Mouse (Mus musculus): ENCODE data around the gene Eif2b5. TPM values are rescaled to one million over a fixed set of nuclear protein-coding genes. Genes with fewer than 3 reads are reported as not detected.
"Not testable (repeated sequence)": the region's sequence is repeated elsewhere in the genome, so short reads cannot be mapped to it uniquely, and the experiment has no call there.

The Eif2b5 gene
- 30.4 and 33.9 TPM in 2 replicates for polyA plus RNA-seq (2012; rRNA removed)

GRCm38 (mm10) chr16:20498677-20499475 is at the start of gene Eif2b5:
TSS of gene Eif2b5 (plus strand) at chr16:20498817.
- Histone ChIP-seq H3K4me3 (ENCODE audit: insufficient read depth, low read depth, low read length) (peak within 1 kb of the TSS; percentile 56), H3K36me3 (ENCODE audit: control insufficient read depth, insufficient read depth, low read length) (no peaks in the 10 kb centered on the region; the same call in 1 of the 2 replicates), H3K4me1 (ENCODE audit: control insufficient read depth, insufficient read depth, low read length) (no peaks in the 10 kb centered on the region), H3K27ac (ENCODE audit: insufficient read depth, low read depth, low read length) (peak within 1 kb of the TSS; percentile 11; the same call in 1 of the 2 replicates), H3K27me3 (replicated peaks; ENCODE audit: control insufficient read depth, insufficient read depth, low read length) (no peaks in the 10 kb centered on the region)
- DNase-seq: peak; percentile 98
- WGBS: 1% methylated on average over 49 of the region's 49 CpGs
- TF ChIP-seq POLR2A (IDR thresholded peaks at IDR 0.05; ENCODE audit: low read depth, low read length) (peak; percentile 54), CTCF (conservative IDR thresholded peaks at IDR 0.05; ENCODE audit: insufficient read depth, insufficient read length, low read depth, low read length) (no peak)

GRCm38 (mm10) chr16:20451774-20452173 is 46.8 kb upstream of the Eif2b5 start:
- no peak for TF ChIP-seq CTCF (conservative IDR thresholded peaks at IDR 0.05; ENCODE audit: insufficient read depth, insufficient read length, low read depth, low read length)
- H3K27me3 ChIP-seq (replicated peaks; ENCODE audit: control insufficient read depth, insufficient read depth, low read length): no peaks in the 10 kb centered on the region
- DNase-seq: peak; percentile 33
- 49% methylated on average over 6 of the region's 6 CpGs for WGBS
- no peaks in the 10 kb centered on the region for H3K4me1 ChIP-seq (ENCODE audit: control insufficient read depth, insufficient read depth, low read length)
- H3K27ac ChIP-seq (ENCODE audit: insufficient read depth, low read depth, low read length): no peak overlapping the region
- no peaks in the 10 kb centered on the region for H3K36me3 ChIP-seq (ENCODE audit: control insufficient read depth, insufficient read depth, low read length)
- no peak overlapping the region for H3K4me3 ChIP-seq (ENCODE audit: insufficient read depth, low read depth, low read length)

GRCm38 (mm10) chr16:20454155-20454654 is 44.4 kb upstream of the Eif2b5 start:
- no peak for TF ChIP-seq CTCF (conservative IDR thresholded peaks at IDR 0.05; ENCODE audit: insufficient read depth, insufficient read length, low read depth, low read length)
- no peak for TF ChIP-seq POLR2A (IDR thresholded peaks at IDR 0.05; ENCODE audit: low read depth, low read length)
- WGBS: 89% methylated on average over 6 of the region's 6 CpGs
- DNase-seq: no peak

DNA sequence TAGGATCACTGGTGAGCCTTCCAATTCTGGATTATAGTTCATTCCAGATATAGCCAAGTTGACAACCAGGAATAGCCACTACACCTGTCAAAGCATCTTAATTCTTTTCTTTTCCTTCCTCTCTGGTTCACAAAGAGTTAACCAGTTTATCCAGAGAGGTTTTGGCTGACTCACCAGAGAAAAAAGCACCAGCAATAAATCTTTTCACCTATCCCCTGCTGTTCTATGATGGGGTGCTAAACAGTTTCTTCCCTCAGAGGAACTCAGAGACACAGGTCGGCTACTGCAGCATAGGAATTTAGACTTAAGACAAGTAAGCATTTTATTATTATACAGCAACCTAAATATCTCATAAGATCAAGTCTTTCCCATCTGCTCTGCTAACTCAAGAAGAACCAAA is 42.5 kb upstream of the Eif2b5 start:
- H3K27ac ChIP-seq (ENCODE audit: insufficient read depth, low read depth, low read length): no peak overlapping the region
- TF ChIP-seq POLR2A (IDR thresholded peaks at IDR 0.05; ENCODE audit: low read depth, low read length): no peak
- no peak for TF ChIP-seq CTCF (conservative IDR thresholded peaks at IDR 0.05; ENCODE audit: insufficient read depth, insufficient read length, low read depth, low read length)
- no peak for DNase-seq

More at GRCm38 (mm10) chr16:20454155-20454654, 44.4 kb upstream of the Eif2b5 start:
- H3K36me3 ChIP-seq (ENCODE audit: control insufficient read depth, insufficient read depth, low read length): no peaks in the 10 kb centered on the region
- H3K27ac ChIP-seq (ENCODE audit: insufficient read depth, low read depth, low read length): no peak overlapping the region
- H3K4me1 ChIP-seq (ENCODE audit: control insufficient read depth, insufficient read depth, low read length): no peaks in the 10 kb centered on the region
- H3K27me3 ChIP-seq (replicated peaks; ENCODE audit: control insufficient read depth, insufficient read depth, low read length): no peaks in the 10 kb centered on the region
- no peak overlapping the region for H3K4me3 ChIP-seq (ENCODE audit: insufficient read depth, low read depth, low read length)

DNA sequence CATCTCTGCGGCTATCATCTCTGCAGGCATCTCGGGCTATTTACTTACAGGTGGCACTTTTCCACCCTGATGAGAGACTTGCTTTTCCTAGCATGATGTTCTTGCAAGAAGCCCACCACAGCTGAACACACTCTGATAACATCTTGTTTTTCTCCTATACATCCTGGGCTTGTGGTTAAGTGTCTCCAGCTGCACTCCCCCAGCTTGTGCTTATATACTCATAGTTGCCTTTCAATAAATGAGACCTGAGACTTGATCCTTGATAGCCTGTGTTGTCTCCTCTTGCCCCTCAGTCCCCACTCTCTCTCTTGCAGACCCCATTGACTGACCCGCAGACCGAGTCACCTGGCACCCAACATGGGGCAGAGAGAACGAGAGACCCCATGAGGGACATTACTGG is 39.9 kb upstream of the Eif2b5 start:
- not testable (repeated sequence) for DNase-seq; H3K4me1 ChIP-seq (ENCODE audit: control insufficient read depth, insufficient read depth, low read length); H3K36me3 ChIP-seq (ENCODE audit: control insufficient read depth, insufficient read depth, low read length); H3K27ac ChIP-seq (ENCODE audit: insufficient read depth, low read depth, low read length); H3K27me3 ChIP-seq (replicated peaks; ENCODE audit: control insufficient read depth, insufficient read depth, low read length); H3K4me3 ChIP-seq (ENCODE audit: insufficient read depth, low read depth, low read length)
- 94% methylated on average over 5 of the region's 5 CpGs for WGBS

More for the DNA sequence above, 42.5 kb upstream of the Eif2b5 start:
- WGBS: 0% methylated on average over 1 of the region's 1 CpGs
- H3K36me3 ChIP-seq (ENCODE audit: control insufficient read depth, insufficient read depth, low read length): no peaks in the 10 kb centered on the region
- no peaks in the 10 kb centered on the region for H3K4me1 ChIP-seq (ENCODE audit: control insufficient read depth, insufficient read depth, low read length)
- no peak overlapping the region for H3K4me3 ChIP-seq (ENCODE audit: insufficient read depth, low read depth, low read length)
- no peaks in the 10 kb centered on the region for H3K27me3 ChIP-seq (replicated peaks; ENCODE audit: control insufficient read depth, insufficient read depth, low read length)

- H3K36me3 ChIP-seq (ENCODE audit: control insufficient read depth, insufficient read depth, low read length): no peaks in the 10 kb centered on the region
- no peak overlapping the region for H3K4me3 ChIP-seq (ENCODE audit: insufficient read depth, low read depth, low read length)
- no peak for DNase-seq
- no peak overlapping the region for H3K27ac ChIP-seq (ENCODE audit: insufficient read depth, low read depth, low read length)
- H3K4me1 ChIP-seq (ENCODE audit: control insufficient read depth, insufficient read depth, low read length): no peaks in the 10 kb centered on the region
- no peaks in the 10 kb centered on the region for H3K27me3 ChIP-seq (replicated peaks; ENCODE audit: control insufficient read depth, insufficient read depth, low read length)
- TF ChIP-seq CTCF (conservative IDR thresholded peaks at IDR 0.05; ENCODE audit: insufficient read depth, insufficient read length, low read depth, low read length) (no peak), POLR2A (IDR thresholded peaks at IDR 0.05; ENCODE audit: low read depth, low read length) (no peak)
Measured at GRCm38 (mm10) chr16:20464725-20465124, 33.9 kb upstream of the Eif2b5 start.

GRCm38 (mm10) chr16:20470981-20471380 is 27.6 kb upstream of the Eif2b5 start:
- peak overlapping the region; percentile 80 for H3K27ac ChIP-seq (ENCODE audit: insufficient read depth, low read depth, low read length)
- H3K27me3 ChIP-seq (replicated peaks; ENCODE audit: control insufficient read depth, insufficient read depth, low read length): no peaks in the 10 kb centered on the region
- DNase-seq: peak; percentile 59
- H3K4me1 ChIP-seq (ENCODE audit: control insufficient read depth, insufficient read depth, low read length): no peaks in the 10 kb centered on the region; the same call in 1 of the 2 replicates
- no peak overlapping the region for H3K4me3 ChIP-seq (ENCODE audit: insufficient read depth, low read depth, low read length)
- 69% methylated on average over 2 of the region's 2 CpGs for WGBS
- no peaks in the 10 kb centered on the region for H3K36me3 ChIP-seq (ENCODE audit: control insufficient read depth, insufficient read depth, low read length)
- TF ChIP-seq POLR2A (IDR thresholded peaks at IDR 0.05; ENCODE audit: low read depth, low read length) (no peak), CTCF (conservative IDR thresholded peaks at IDR 0.05; ENCODE audit: insufficient read depth, insufficient read length, low read depth, low read length) (no peak)

All from kidney, adult 2 months (tissue).